Mouse (Mus musculus) bone marrow, adult 2 months (tissue): Measurements from ENCODE around the gene Pank4. TPM values are rescaled to one million over a fixed set of nuclear protein-coding genes. Genes with fewer than 3 reads are reported as not detected.

ENCODE experiments used
- H3K27ac ChIP-seq: fragments of 200-500 bp; 2 replicates; pipeline ENCODE4 v1.5.1; 2012; ENCODE audit warnings: low read depth, mild to moderate bottlenecking, control low read depth, inconsistent platforms, low read length; ENCODE audit not compliant: control insufficient read depth, poor library complexity, insufficient read depth
- H3K4me1 ChIP-seq: fragments of 200-500 bp; 2 replicates; pipeline ENCODE4 v1.6.1; 2011; ENCODE audit warnings: low read length; ENCODE audit not compliant: control insufficient read depth, insufficient read depth
- H3K4me3 ChIP-seq: fragments of 200-500 bp; replicated peaks from 2 replicates; pipeline ENCODE3; 2011; ENCODE audit warnings: mild to moderate bottlenecking, low read depth, low read length, control low read depth; ENCODE audit not compliant: control insufficient read depth
- CTCF ChIP-seq: fragments of 200-500 bp; IDR thresholded peaks from 2 replicates; pipeline ENCODE4 v1.5.1; 2011; ENCODE audit warnings: low read length, control low read depth; ENCODE audit not compliant: control insufficient read depth, insufficient read depth
- POLR2A ChIP-seq: fragments of 200-500 bp; IDR thresholded peaks from 2 replicates; pipeline ENCODE4 v1.6.1; 2011; ENCODE audit warnings: low read depth, mild to moderate bottlenecking, control low read depth, low read length, borderline replicate concordance; ENCODE audit not compliant: control insufficient read depth
- WGBS: fragments of 180-500 bp; shearing (Covaris S2); methylation state at CpG from one replicate; pipeline ENCODE4 v1.1.7; 2018; 5-methylcytosine and 5-hydroxymethylcytosine counted together
- polyA plus RNA-seq: library from polyadenylated mRNA; stranded (reverse); fragments of >200 nt; gene quantifications from 2 replicates; pipeline ENCODE4 v1.2.4, GENCODE M21; 2011; ENCODE audit warnings: low replicate concordance; ENCODE audit not compliant: missing spikeins, insufficient read depth, insufficient read length

Pank4 gene
- polyA plus RNA-seq, result 29.7 and 30.3 TPM in 2 replicates

DNA sequence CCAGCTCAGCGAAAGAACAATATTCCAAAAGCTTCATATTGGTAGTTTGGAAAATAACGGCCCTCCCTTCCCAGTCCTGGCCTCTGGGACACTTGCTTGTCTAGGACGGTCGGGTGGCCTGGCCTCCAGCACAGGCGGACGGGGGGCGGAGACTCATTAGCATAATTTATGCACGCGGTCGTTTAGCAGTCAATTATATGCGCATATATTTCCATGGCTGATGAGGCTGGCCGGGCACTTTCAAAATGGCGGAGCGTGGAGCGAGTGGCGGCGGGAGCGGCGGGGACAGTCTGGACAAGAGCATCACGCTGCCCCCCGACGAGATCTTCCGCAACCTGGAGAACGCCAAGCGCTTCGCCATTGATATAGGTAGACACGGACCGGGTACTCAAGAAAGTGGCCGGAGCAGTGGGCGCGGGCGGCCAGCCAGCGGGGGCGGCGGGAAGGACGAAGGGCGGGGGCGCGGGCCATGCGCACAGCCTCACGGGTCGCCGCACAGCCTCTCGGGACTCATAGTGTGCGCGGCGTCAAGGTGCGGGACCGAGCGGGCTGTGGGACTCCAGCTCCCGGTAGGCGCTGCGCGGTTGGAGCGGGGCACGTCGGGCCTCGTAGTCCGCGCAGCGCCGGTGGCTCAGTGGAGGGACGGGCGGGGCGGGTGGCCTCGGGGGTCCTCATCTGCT is at the start of gene Pank4:
Gene Pank4, plus strand, starts transcription at position 223 of the 680 bp plus-strand sequence.
- Histone ChIP-seq H3K4me3 (peak within 1 kb of the TSS; percentile 93), H3K4me1 (peaks cover 2% of the 10 kb centered on the region), H3K27ac (peak within 1 kb of the TSS; percentile 85)
- TF ChIP-seq POLR2A (peak; percentile 93), CTCF (no peak)
- WGBS, result under 1% methylated on average over 65 of the region's 66 CpGs

DNA sequence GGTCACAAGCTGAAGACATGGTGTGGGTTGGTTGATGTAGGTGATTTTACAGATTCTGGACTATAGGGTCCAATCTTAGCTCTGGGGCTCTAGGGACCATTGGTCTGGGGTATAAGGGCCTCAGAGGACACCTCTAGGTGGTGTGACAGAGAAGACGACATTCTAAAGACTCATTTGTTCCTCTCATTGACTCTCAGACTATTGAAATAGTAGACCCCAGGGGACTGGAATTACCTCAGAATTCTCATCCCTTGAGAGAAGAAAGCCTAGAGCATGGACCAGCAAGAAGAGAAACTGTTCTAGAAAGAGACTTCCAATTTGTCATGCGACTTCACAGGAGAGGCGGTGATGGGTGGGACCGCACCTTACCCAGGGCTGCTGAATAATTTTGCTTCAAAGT is 49.7 kb upstream of the Pank4 start:
- H3K4me1 ChIP-seq, result peaks cover 16% of the 10 kb centered on the region
- WGBS, result 94% methylated on average over 4 of the region's 4 CpGs
- TF ChIP-seq POLR2A, result no peak
- H3K27ac ChIP-seq, result no peak overlapping the region; the same call in 1 of the 2 replicates
- no peak overlapping the region for H3K4me3 ChIP-seq

- Histone ChIP-seq H3K4me3 (no peak overlapping the region), H3K27ac (peak overlapping the region; percentile 25; the same call in 1 of the 2 replicates), H3K4me1 (peaks cover 14% of the 10 kb centered on the region)
- TF ChIP-seq POLR2A, result no peak
- TF ChIP-seq CTCF, result no peak
- WGBS, result 65% methylated on average over 3 of the region's 3 CpGs
Measured at GRCm38 (mm10) chr4:154914707-154915106, 49.2 kb upstream of the Pank4 start.

- TF ChIP-seq POLR2A, result no peak
- 17% methylated on average over 10 of the region's 10 CpGs for WGBS
- H3K4me3 ChIP-seq, result no peak overlapping the region
- peaks cover 14% of the 10 kb centered on the region for H3K4me1 ChIP-seq
- H3K27ac ChIP-seq, result peak overlapping the region; percentile 32; the same call in 1 of the 2 replicates
Measured at GRCm38 (mm10) chr4:154915286-154915685, 48.6 kb upstream of the Pank4 start.

DNA sequence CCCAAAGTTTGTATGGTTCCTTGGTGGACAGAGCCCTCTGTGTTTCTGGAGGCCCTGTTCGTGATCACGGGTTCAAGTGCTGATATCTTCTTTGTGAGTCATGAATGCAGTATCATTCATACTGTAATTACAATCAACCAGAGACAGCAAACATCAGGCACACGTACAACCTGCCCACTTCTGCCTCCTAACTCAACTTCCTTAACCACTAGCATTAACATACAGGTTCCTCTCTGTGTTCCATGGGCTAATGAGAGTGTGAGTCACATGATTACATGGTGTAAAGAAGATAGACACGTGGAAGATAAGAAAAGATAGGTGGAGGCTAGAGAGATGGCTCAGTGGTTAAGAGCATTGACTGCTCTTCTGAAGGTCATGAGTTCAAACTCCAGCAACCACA is 47.3 kb upstream of the Pank4 start:
- peaks cover 11% of the 10 kb centered on the region for H3K4me1 ChIP-seq
- TF ChIP-seq POLR2A, result no peak
- no peak for TF ChIP-seq CTCF
- H3K27ac ChIP-seq, result no peak overlapping the region
- WGBS, result 53% methylated on average over 4 of the region's 4 CpGs
- no peak overlapping the region for H3K4me3 ChIP-seq

- WGBS, result 86% methylated on average over 4 of the region's 4 CpGs
- Histone ChIP-seq H3K27ac (no peak overlapping the region), H3K4me1 (peaks cover 7% of the 10 kb centered on the region), H3K4me3 (no peak overlapping the region)
- no peak for TF ChIP-seq CTCF
- TF ChIP-seq POLR2A, result no peak
Measured at GRCm38 (mm10) chr4:154922291-154922690, 41.6 kb upstream of the Pank4 start.

DNA sequence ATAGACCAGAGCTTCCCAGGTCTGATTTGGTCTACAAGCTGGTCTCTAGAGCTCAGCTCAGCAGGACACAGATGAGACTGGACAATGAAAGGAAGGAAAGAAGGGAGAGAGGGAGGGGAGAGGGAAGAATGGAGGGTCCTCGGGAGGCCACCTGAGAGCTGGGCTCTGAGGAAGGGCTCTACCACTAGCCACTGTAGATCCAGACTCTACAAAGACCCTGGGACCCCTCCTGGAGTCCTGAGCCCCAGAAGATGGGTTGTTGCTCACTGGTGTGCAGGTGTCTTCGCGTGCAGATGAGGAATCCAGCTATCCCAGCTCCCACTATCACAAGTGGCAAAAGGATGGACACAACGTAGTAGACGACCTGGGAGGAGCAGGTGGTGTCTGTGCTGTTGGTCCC is 41.0 kb upstream of the Pank4 start:
- TF ChIP-seq POLR2A (no peak), CTCF (no peak)
- H3K4me3 ChIP-seq, result no peak overlapping the region
- peaks cover 7% of the 10 kb centered on the region for H3K4me1 ChIP-seq
- 90% methylated on average over 5 of the region's 5 CpGs for WGBS
- no peak overlapping the region for H3K27ac ChIP-seq

DNA sequence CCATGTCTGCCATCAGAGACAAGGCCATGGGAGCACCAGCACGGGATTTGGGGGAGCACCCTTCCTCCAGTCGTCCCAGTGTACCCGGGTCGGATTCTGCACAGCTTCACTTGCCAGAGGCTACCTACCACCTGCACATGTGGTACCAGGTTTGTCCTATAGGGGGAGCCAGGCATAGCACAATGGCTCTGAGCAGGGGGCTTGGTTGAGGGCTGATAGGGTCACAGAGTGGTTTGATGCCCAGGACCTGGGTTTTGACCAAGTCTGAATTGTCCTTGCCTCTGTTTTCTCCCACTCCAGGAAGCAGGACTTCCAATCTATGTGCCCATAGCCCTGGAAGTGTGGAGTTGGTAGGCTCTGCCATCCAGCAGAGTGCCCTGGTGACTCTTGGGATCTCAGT is 38.5 kb upstream of the Pank4 start:
- TF ChIP-seq POLR2A (no peak), CTCF (peak; percentile 72)
- Histone ChIP-seq H3K27ac (no peak overlapping the region), H3K4me1 (peaks cover 13% of the 10 kb centered on the region), H3K4me3 (peak overlapping the region; percentile 2)
- 75% methylated on average over 4 of the region's 4 CpGs for WGBS
